In genomic region chr6:125165328-125165891, GRCm38 (mm10) we compare ENCODE assay signal across 8 mouse cellular contexts. TPM values are rescaled to one million over a fixed set of nuclear protein-coding genes. Genes with fewer than 3 reads are reported as not detected.
DNase-seq lines count a peak whose midpoint lies in the region; ATAC-seq and TF ChIP-seq lines count a peak whose summit lies in the region.

No protein-coding gene starts in this region.

- H3K27me3 ChIP-seq in hindbrain, embryonic 16.5 days (replicated peaks; ENCODE audit: control insufficient read depth, insufficient read depth, low read length) = no peaks in the 10 kb centered on the region

- TF ChIP-seq CTCF in left cerebral cortex, adult 2 months (IDR thresholded peaks at IDR 0.05) = no peak

- intact Hi-C loops in left cerebral cortex, adult 2 months (cut with DNase I) = loop anchor here (1.0 to 5.0 kb wide), 3 partner anchors 17 to 68 kb away; partner anchors contain the start of genes Chd4 and Vamp1

- DNase-seq in T-cell, adult 2 months (ENCODE audit: low spot score) = peak; percentile 97
- DNase-seq in cerebellum, postnatal 36 days = peak; percentile 97 to 98
- peak; percentile 96 to 98 for DNase-seq in frontal cortex, postnatal 36 days (ENCODE audit: low spot score in 2 of 2)
- DNase-seq in left cerebral cortex, adult 2 months (ENCODE audit: extremely low spot score in 1 of 2, low spot score in 2 of 2) = peak; percentile 96 to 97
- DNase-seq in right cerebral cortex, adult 2 months (ENCODE audit: low spot score in 2 of 2) = peak; percentile 94 to 99
- DNase-seq in urinary bladder, postnatal 14 days (ENCODE audit: low spot score) = peak; percentile 98

- no peaks in the 10 kb centered on the region for H3K9me3 ChIP-seq in hindbrain, embryonic 16.5 days (ENCODE audit: control insufficient read depth, low read length)

- ATAC-seq in hindbrain, embryonic 16.5 days = peak; percentile 93
- ATAC-seq in megakaryocyte, adult 5-6 weeks (ENCODE audit: poor library complexity, severe bottlenecking) = peak; percentile 77

- peak overlapping the region; percentile 94 for H3K27ac ChIP-seq in hindbrain, embryonic 16.5 days (ENCODE audit: low read depth, low read length)
- H3K27ac ChIP-seq in left cerebral cortex, adult 2 months = peak overlapping the region; percentile 99

- peaks cover 12% of the 10 kb centered on the region for H3K36me3 ChIP-seq in hindbrain, embryonic 16.5 days (ENCODE audit: control insufficient read depth, insufficient read depth, low read length)

- H3K9ac ChIP-seq in hindbrain, embryonic 16.5 days (ENCODE audit: low read depth, low read length) = peak overlapping the region; percentile 92

- H3K4me3 ChIP-seq in hindbrain, embryonic 16.5 days (ENCODE audit: low read length) = peak overlapping the region; percentile 96
- H3K4me3 ChIP-seq in left cerebral cortex, adult 2 months = peak overlapping the region; percentile 73

- H3K4me2 ChIP-seq in hindbrain, embryonic 16.5 days (ENCODE audit: low read length) = peak overlapping the region; percentile 90

- peaks cover 29% of the 10 kb centered on the region for H3K4me1 ChIP-seq in hindbrain, embryonic 16.5 days (ENCODE audit: control insufficient read depth, insufficient read depth, low read depth, low read length)

- under 1% methylated on average over 33 of the region's 36 CpGs for WGBS in hindbrain, embryonic 16.5 days

RNA-seq across cellular contexts. Expression of gene Gapdh, which starts 0.9 kb away (rescaled TPM):
- polyA plus RNA-seq in hindbrain, embryonic 16.5 days (2015; fragmentation: Nextera tagmentation; extraction: Ambion mirVana) = 1,587 and 1,624 TPM in 2 replicates
- 1,000 to 10,000 TPM; 2,312 to 2,314 TPM for total RNA-seq in left cerebral cortex, adult 2 months (2021)
- total RNA-seq in megakaryocyte, adult 5-6 weeks (2015) = 2,892 and 2,923 TPM in 2 replicates
- total RNA-seq in megakaryocyte, adult 5-6 weeks (2017) = 1,028 and 1,070 TPM in 2 replicates

RNA-seq across cellular contexts. Expression of gene Iffo1, which starts 20.4 kb away (rescaled TPM):
- polyA plus RNA-seq in hindbrain, embryonic 16.5 days (2015; fragmentation: Nextera tagmentation; extraction: Ambion mirVana) = 20.3 and 21.9 TPM in 2 replicates
- total RNA-seq in left cerebral cortex, adult 2 months (2021) = 10 to 100 TPM; 64.6 to 67.1 TPM
- 18.6 and 20.1 TPM in 2 replicates for total RNA-seq in megakaryocyte, adult 5-6 weeks (2015)
- 14.3 and 21.7 TPM in 2 replicates for total RNA-seq in megakaryocyte, adult 5-6 weeks (2017)

RNA-seq across cellular contexts. Expression of gene Ncapd2, which starts 26.1 kb away (rescaled TPM):
- 37.7 and 50.2 TPM in 2 replicates for polyA plus RNA-seq in hindbrain, embryonic 16.5 days (2015; fragmentation: Nextera tagmentation; extraction: Ambion mirVana)
- total RNA-seq in left cerebral cortex, adult 2 months (2021) = 10 to 100 TPM; 22.6 to 23.4 TPM
- total RNA-seq in megakaryocyte, adult 5-6 weeks (2015) = 195 and 225 TPM in 2 replicates
- 181 and 231 TPM in 2 replicates for total RNA-seq in megakaryocyte, adult 5-6 weeks (2017)

RNA-seq across cellular contexts. Expression of gene Mrpl51, which starts 26.2 kb away (rescaled TPM):
- 140 and 154 TPM in 2 replicates for polyA plus RNA-seq in hindbrain, embryonic 16.5 days (2015; fragmentation: Nextera tagmentation; extraction: Ambion mirVana)
- 10 to 100 TPM; 69.1 to 74.5 TPM for total RNA-seq in left cerebral cortex, adult 2 months (2021)
- total RNA-seq in megakaryocyte, adult 5-6 weeks (2015) = 91.9 and 106 TPM in 2 replicates
- total RNA-seq in megakaryocyte, adult 5-6 weeks (2017) = 72.8 and 81.9 TPM in 2 replicates

RNA-seq across cellular contexts. Expression of gene Nop2, which starts 33.7 kb away (rescaled TPM):
- 48.6 and 50.7 TPM in 2 replicates for polyA plus RNA-seq in hindbrain, embryonic 16.5 days (2015; fragmentation: Nextera tagmentation; extraction: Ambion mirVana)
- 10 to 100 TPM; 28.1 to 32.1 TPM for total RNA-seq in left cerebral cortex, adult 2 months (2021)
- total RNA-seq in megakaryocyte, adult 5-6 weeks (2015) = 8.5 and 12.1 TPM in 2 replicates
- 22.6 and 24.6 TPM in 2 replicates for total RNA-seq in megakaryocyte, adult 5-6 weeks (2017)

Comparison
In these comparisons a context has a peak if more than half of its experiments do, and no peak if none do; other contexts are left out.
1. Peak in every context shown above with its lines: DNase-seq, ATAC-seq, H3K4me3 ChIP-seq and H3K27ac ChIP-seq.
2. RNA of gene Ncapd2, which starts 26.1 kb away (total RNA-seq): 181 to 231 TPM in megakaryocyte, adult 5-6 weeks; 22.6 to 23.4 TPM in left cerebral cortex, adult 2 months; every median in the first group is over 4 times any median in the second.